Mouse (Mus musculus) hindbrain, embryonic 10.5 days (tissue): ENCODE measurements at regions not wholly inside any gene's neighbourhood (a gene's known extent, or its start where the extent isn't known, plus 50 kb on each side); places are given as distances from the start of the nearest gene placed in this dataset.
"Not testable (repeated sequence)": the region's sequence is repeated elsewhere in the genome, so short reads cannot be mapped to it uniquely, and the experiment has no call there.

ENCODE experiments used
- DNase-seq: peaks from one replicate; pipeline ENCODE4 v3.0.0-alpha.2; 2017; ENCODE audit warnings: low spot score
- H3K27ac ChIP-seq: fragments of 300-500 bp; sonication (generic); 2 replicates; pipeline ENCODE4 v1.5.1; 2016; ENCODE audit warnings: mild to moderate bottlenecking, moderate library complexity
- H3K27me3 ChIP-seq: fragments of 300-500 bp; sonication (generic); 2 replicates; pipeline ENCODE4 v1.6.1; 2016; ENCODE audit warnings: mild to moderate bottlenecking; ENCODE audit not compliant: poor library complexity, insufficient read depth, severe bottlenecking
- H3K36me3 ChIP-seq: fragments of 300-500 bp; sonication (generic); 2 replicates; pipeline ENCODE4 v1.6.1; 2016; ENCODE audit warnings: mild to moderate bottlenecking, moderate library complexity
- H3K4me1 ChIP-seq: fragments of 300-500 bp; sonication (generic); replicated peaks from 2 replicates; pipeline ENCODE4 v1.6.1; 2016; ENCODE audit warnings: mild to moderate bottlenecking
- H3K4me3 ChIP-seq: fragments of 300-500 bp; sonication (generic); 2 replicates; pipeline ENCODE4 v1.5.1; 2016; ENCODE audit warnings: mild to moderate bottlenecking, moderate library complexity
- H3K9me3 ChIP-seq: fragments of 300-500 bp; sonication (generic); 2 replicates; pipeline ENCODE4 v1.6.1; 2016; ENCODE audit warnings: mild to moderate bottlenecking, moderate library complexity
- WGBS: fragments of 180-500 bp; shearing (Covaris S2); methylation state at CpG from one replicate; pipeline ENCODE4 v1.1.7; 2016; 5-methylcytosine and 5-hydroxymethylcytosine counted together

GRCm38 (mm10) chr4:3084021-3084545, 83.0 kb upstream of the Vmn1r2 start:
- 68% methylated on average over 3 of the region's 3 CpGs for WGBS
- Histone ChIP-seq H3K9me3 (peaks cover 95% of the 10 kb centered on the region), H3K4me1 (no peaks in the 10 kb centered on the region), H3K4me3 (no peak overlapping the region), H3K27ac (no peak overlapping the region), H3K27me3 (no peaks in the 10 kb centered on the region), H3K36me3 (no peaks in the 10 kb centered on the region)
- DNase-seq, result peak; percentile 3

DNA sequence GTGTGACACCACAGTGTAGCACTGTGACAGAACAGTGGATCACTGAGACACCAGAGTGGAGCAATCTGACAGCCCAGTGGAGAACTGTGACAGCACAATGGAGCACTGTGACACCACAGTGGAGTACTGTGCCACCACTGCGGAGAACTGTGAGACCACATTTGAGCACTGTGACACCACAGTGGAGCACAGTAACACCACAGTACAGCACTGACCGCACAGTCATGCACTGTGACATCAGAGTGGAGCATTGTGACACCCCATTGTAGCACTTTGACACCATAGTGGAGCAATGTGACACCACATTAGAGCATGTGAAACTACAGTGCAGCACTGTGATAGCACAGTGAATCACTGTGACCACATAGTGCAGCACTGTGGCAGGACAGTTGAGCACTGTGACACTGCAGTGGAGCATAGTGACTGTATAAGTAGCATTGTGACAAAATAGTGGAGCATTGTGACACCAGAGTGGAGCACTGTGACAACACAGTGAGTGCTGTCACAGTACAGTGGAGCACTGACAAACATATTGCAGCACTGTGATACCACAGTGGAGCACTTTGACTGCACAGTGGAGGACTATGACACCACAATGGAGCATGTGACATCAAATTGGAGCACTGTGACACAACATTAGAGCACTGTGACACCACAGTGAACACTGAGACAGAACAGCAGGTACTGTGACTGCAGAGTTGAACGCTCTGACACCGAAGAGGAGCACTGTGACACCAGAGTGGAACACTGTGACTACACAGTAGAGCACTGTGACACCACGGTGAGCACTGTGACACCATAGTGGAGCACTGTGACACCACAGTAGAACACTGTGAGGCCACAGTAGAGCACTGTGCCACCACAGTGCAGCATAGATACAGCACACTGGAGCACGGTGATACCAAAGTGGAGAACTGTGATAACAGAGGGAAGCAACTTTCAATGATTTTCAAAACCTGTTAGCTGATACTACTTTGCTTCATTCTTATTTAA, 81.4 kb upstream of the Vmn1r2 start:
- Histone ChIP-seq H3K4me1 (no peaks in the 10 kb centered on the region), H3K36me3 (no peaks in the 10 kb centered on the region), H3K27ac (no peak overlapping the region), H3K4me3 (no peak overlapping the region), H3K9me3 (peaks cover 95% of the 10 kb centered on the region), H3K27me3 (no peaks in the 10 kb centered on the region)
- 57% methylated on average over 6 of the region's 6 CpGs for WGBS
- peak; percentile 2 for DNase-seq

GRCm38 (mm10) chr4:3087616-3088015, 79.5 kb upstream of the Vmn1r2 start:
- H3K4me1 ChIP-seq, H3K4me3 ChIP-seq, H3K27me3 ChIP-seq, H3K27ac ChIP-seq, DNase-seq, H3K36me3 ChIP-seq: not testable (repeated sequence)
- 79% methylated on average over 7 of the region's 7 CpGs for WGBS
- peaks cover 82% of the 10 kb centered on the region for H3K9me3 ChIP-seq

GRCm38 (mm10) chr4:3089567-3090377, 77.3 kb upstream of the Vmn1r2 start:
- peak; percentile 2 for DNase-seq
- H3K27ac ChIP-seq, result no peak overlapping the region
- WGBS, result 62% methylated on average over 13 of the region's 13 CpGs
- H3K9me3 ChIP-seq, result peaks cover 61% of the 10 kb centered on the region
- H3K4me3 ChIP-seq, result no peak overlapping the region
- no peaks in the 10 kb centered on the region for H3K36me3 ChIP-seq
- no peaks in the 10 kb centered on the region for H3K4me1 ChIP-seq
- no peaks in the 10 kb centered on the region for H3K27me3 ChIP-seq

GRCm38 (mm10) chr4:3090378-3090735, 76.8 kb upstream of the Vmn1r2 start:
- H3K4me3 ChIP-seq, result no peak overlapping the region
- no peaks in the 10 kb centered on the region for H3K36me3 ChIP-seq
- no peak overlapping the region for H3K27ac ChIP-seq
- no peaks in the 10 kb centered on the region for H3K4me1 ChIP-seq
- WGBS, result 73% methylated on average over 11 of the region's 11 CpGs
- no peaks in the 10 kb centered on the region for H3K27me3 ChIP-seq
- DNase-seq, result peak; percentile 2
- H3K9me3 ChIP-seq, result peaks cover 55% of the 10 kb centered on the region

- Histone ChIP-seq H3K27me3 (no peaks in the 10 kb centered on the region), H3K36me3 (no peaks in the 10 kb centered on the region), H3K4me1 (no peaks in the 10 kb centered on the region), H3K4me3 (no peak overlapping the region), H3K9me3 (peaks cover 51% of the 10 kb centered on the region), H3K27ac (no peak overlapping the region)
- 72% methylated on average over 9 of the region's 9 CpGs for WGBS
- DNase-seq, result no peak
These were observed 76.4 kb upstream of the Vmn1r2 start for GRCm38 (mm10) chr4:3090742-3091141.
